In genomic region chr2:32351471-32351961, GRCm38 (mm10) we compare ENCODE assay signal across 9 mouse cellular contexts. TPM values are rescaled to one million over a fixed set of nuclear protein-coding genes. Genes with fewer than 3 reads are reported as not detected.
DNase-seq lines count a peak whose midpoint lies in the region; ATAC-seq and TF ChIP-seq lines count a peak whose summit lies in the region.
"Had no signal": no experiment of that assay in that cellular context is flagged by ENCODE, and none has a peak within 500 bp of the region (broad histone marks: within the 10 kb centered on the region; RNA-seq: fewer than 3 reads in every experiment).

No protein-coding gene starts in this region.

- H3K9ac ChIP-seq in kidney, embryonic 15.5 days, result peak overlapping the region; percentile 67; the same call in 1 of the 2 replicates
- H3K9ac ChIP-seq in midbrain, postnatal 0 days (replicated peaks; ENCODE audit: low read length, poor library complexity, severe bottlenecking), result peak overlapping the region; percentile 92

- no peak overlapping the region for H3K27ac ChIP-seq in kidney, embryonic 15.5 days
- H3K27ac ChIP-seq in hindbrain, embryonic 10.5 days, result peak overlapping the region; percentile 87
- peak overlapping the region; percentile 96 for H3K27ac ChIP-seq in midbrain, postnatal 0 days (ENCODE audit: low read depth, low read length)

- H3K27me3 ChIP-seq in kidney, embryonic 15.5 days, result no peaks in the 10 kb centered on the region
- peaks cover 43% of the 10 kb centered on the region for H3K27me3 ChIP-seq in hindbrain, embryonic 10.5 days (ENCODE audit: insufficient read depth, poor library complexity, severe bottlenecking)
- no peaks in the 10 kb centered on the region for H3K27me3 ChIP-seq in midbrain, postnatal 0 days (ENCODE audit: insufficient read depth, low read length)
- H3K27me3 ChIP-seq: Patski had no signal

- H3K36me3 ChIP-seq in kidney, embryonic 15.5 days, result no peaks in the 10 kb centered on the region
- no peaks in the 10 kb centered on the region for H3K36me3 ChIP-seq in hindbrain, embryonic 10.5 days
- peaks cover 6% of the 10 kb centered on the region; the same call in 1 of the 2 replicates for H3K36me3 ChIP-seq in midbrain, postnatal 0 days (ENCODE audit: insufficient read depth, low read length)

- WGBS in kidney, embryonic 15.5 days, result 46% methylated on average over 9 of the region's 9 CpGs
- WGBS in hindbrain, embryonic 10.5 days, result 54% methylated on average over 9 of the region's 9 CpGs
- WGBS in midbrain, postnatal 0 days, result 51% methylated on average over 9 of the region's 9 CpGs

- H3K4me2 ChIP-seq in kidney, embryonic 15.5 days, result peak overlapping the region; percentile 99
- H3K4me2 ChIP-seq in midbrain, postnatal 0 days (ENCODE audit: low read depth, low read length, poor library complexity, severe bottlenecking), result peak overlapping the region; percentile 71

- no peaks in the 10 kb centered on the region for H3K9me3 ChIP-seq in kidney, embryonic 15.5 days (replicated peaks)
- H3K9me3 ChIP-seq in hindbrain, embryonic 10.5 days, result no peaks in the 10 kb centered on the region
- H3K9me3 ChIP-seq in midbrain, postnatal 0 days (ENCODE audit: low read length), result no peaks in the 10 kb centered on the region

- no peak for DNase-seq in kidney, adult 8-10 months
- DNase-seq in cerebellum, adult 8-10 months, result peak; percentile 68
- DNase-seq in hindbrain, embryonic 10.5 days (ENCODE audit: low spot score), result no peak
- no peak for DNase-seq in midbrain, postnatal 0 days (ENCODE audit: low spot score)
- DNase-seq in kidney, adult 11 months, result no peak
- DNase-seq in lung, postnatal 10 days, result no peak
- DNase-seq in embryo, embryonic 10.5 days (ENCODE audit: low spot score), result no peak

- no peak overlapping the region for H3K4me3 ChIP-seq in kidney, embryonic 15.5 days (replicated peaks)
- H3K4me3 ChIP-seq in hindbrain, embryonic 10.5 days, result peak overlapping the region; percentile 57
- peak overlapping the region; percentile 82 for H3K4me3 ChIP-seq in midbrain, postnatal 0 days (ENCODE audit: low read depth, low read length)

- no peak for TF ChIP-seq CTCF in midbrain, postnatal 0 days (IDR thresholded peaks at IDR 0.05)

- peaks cover 36% of the 10 kb centered on the region for H3K4me1 ChIP-seq in kidney, embryonic 15.5 days
- H3K4me1 ChIP-seq in hindbrain, embryonic 10.5 days (replicated peaks), result peaks cover 47% of the 10 kb centered on the region
- H3K4me1 ChIP-seq in midbrain, postnatal 0 days (ENCODE audit: insufficient read depth, low read length), result peaks cover 5% of the 10 kb centered on the region; the same call in 1 of the 2 replicates

- no peak for ATAC-seq in kidney, embryonic 15.5 days (replicated peaks; ENCODE audit: low FRiP score)
- ATAC-seq in midbrain, postnatal 0 days (ENCODE audit: low FRiP score), result no peak

RNA-seq across cellular contexts. Expression of gene Ciz1, which starts 0.6 kb away (rescaled TPM):
- polyA plus RNA-seq in kidney, embryonic 15.5 days (2015; fragmentation: Nextera tagmentation; extraction: Ambion mirVana), result 48.7 and 56.6 TPM in 2 replicates
- 56.3 and 69.4 TPM in 2 replicates for polyA plus RNA-seq in hindbrain, embryonic 10.5 days (2016; fragmentation: Nextera tagmentation; extraction: Ambion mirVana)
- 63.7 and 81.8 TPM in 2 replicates for total RNA-seq in midbrain, postnatal 0 days (2014; rRNA removed)
- 47.3 and 48.8 TPM in 2 replicates for polyA plus RNA-seq in midbrain, postnatal 0 days (2015; fragmentation: Nextera tagmentation; extraction: Ambion mirVana)

RNA-seq across cellular contexts. Expression of gene Dnm1, which starts 1.6 kb away (rescaled TPM):
- polyA plus RNA-seq in kidney, embryonic 15.5 days (2015; fragmentation: Nextera tagmentation; extraction: Ambion mirVana), result 6.3 and 7.9 TPM in 2 replicates
- polyA plus RNA-seq in hindbrain, embryonic 10.5 days (2016; fragmentation: Nextera tagmentation; extraction: Ambion mirVana), result 12.3 and 17.0 TPM in 2 replicates
- 170 and 186 TPM in 2 replicates for total RNA-seq in midbrain, postnatal 0 days (2014; rRNA removed)
- 105 and 107 TPM in 2 replicates for polyA plus RNA-seq in midbrain, postnatal 0 days (2015; fragmentation: Nextera tagmentation; extraction: Ambion mirVana)

RNA-seq across cellular contexts. Expression of gene 1110008P14Rik, which starts 30.2 kb away (rescaled TPM):
- 47.1 and 52.1 TPM in 2 replicates for polyA plus RNA-seq in kidney, embryonic 15.5 days (2015; fragmentation: Nextera tagmentation; extraction: Ambion mirVana)
- polyA plus RNA-seq in hindbrain, embryonic 10.5 days (2016; fragmentation: Nextera tagmentation; extraction: Ambion mirVana), result 41.4 and 66.7 TPM in 2 replicates
- 336 and 450 TPM in 2 replicates for total RNA-seq in midbrain, postnatal 0 days (2014; rRNA removed)
- 198 and 224 TPM in 2 replicates for polyA plus RNA-seq in midbrain, postnatal 0 days (2015; fragmentation: Nextera tagmentation; extraction: Ambion mirVana)

RNA-seq across cellular contexts. Expression of gene Lcn2, which starts 36.5 kb away (rescaled TPM):
- 6.8 and 9.1 TPM in 2 replicates for polyA plus RNA-seq in kidney, embryonic 15.5 days (2015; fragmentation: Nextera tagmentation; extraction: Ambion mirVana)
- polyA plus RNA-seq in hindbrain, embryonic 10.5 days (2016; fragmentation: Nextera tagmentation; extraction: Ambion mirVana), result not detected in 2 replicates
- total RNA-seq in midbrain, postnatal 0 days (2014; rRNA removed), result 0.57 TPM in 1 of 2 replicates, not detected in the other
- 0.35 and 0.44 TPM in 2 replicates for polyA plus RNA-seq in midbrain, postnatal 0 days (2015; fragmentation: Nextera tagmentation; extraction: Ambion mirVana)

RNA-seq across cellular contexts. Expression of gene Ptges2, which starts 44.2 kb away (rescaled TPM):
- 30.5 and 31.2 TPM in 2 replicates for polyA plus RNA-seq in kidney, embryonic 15.5 days (2015; fragmentation: Nextera tagmentation; extraction: Ambion mirVana)
- 26.3 and 32.3 TPM in 2 replicates for polyA plus RNA-seq in hindbrain, embryonic 10.5 days (2016; fragmentation: Nextera tagmentation; extraction: Ambion mirVana)
- total RNA-seq in midbrain, postnatal 0 days (2014; rRNA removed), result 33.3 and 41.1 TPM in 2 replicates
- polyA plus RNA-seq in midbrain, postnatal 0 days (2015; fragmentation: Nextera tagmentation; extraction: Ambion mirVana), result 56.2 and 62.3 TPM in 2 replicates
